Mouse (Mus musculus) leukemia stem cell, adult 10-12 weeks (primary cell): ENCODE results near the gene Bod1. TPM values are rescaled to one million over a fixed set of nuclear protein-coding genes. Genes with fewer than 3 reads are reported as not detected.

Experiments
- polyA plus RNA-seq: library from polyadenylated mRNA; stranded (reverse); fragments of >175 nt; gene quantifications from 2 replicates; pipeline ENCODE4 v1.2.3, GENCODE M21; 2012; ENCODE audit warnings: low replicate concordance

The Bod1 gene
- 0.79 and 4.5 TPM in 2 replicates for polyA plus RNA-seq

GRCm38 (mm10) chr11:31671354-31672169 is at the start of gene Bod1:
Gene Bod1 (minus strand): TSS chr11:31671885.

Other genes starting within 250 kb of the Bod1 start
- gene Cpeb4, start 200.3 kb upstream of the Bod1 start, polyA plus RNA-seq: 6.8 and 23.9 TPM in 2 replicates